ENCODE assay signal across 29 mouse cellular contexts in the genomic region with DNA sequence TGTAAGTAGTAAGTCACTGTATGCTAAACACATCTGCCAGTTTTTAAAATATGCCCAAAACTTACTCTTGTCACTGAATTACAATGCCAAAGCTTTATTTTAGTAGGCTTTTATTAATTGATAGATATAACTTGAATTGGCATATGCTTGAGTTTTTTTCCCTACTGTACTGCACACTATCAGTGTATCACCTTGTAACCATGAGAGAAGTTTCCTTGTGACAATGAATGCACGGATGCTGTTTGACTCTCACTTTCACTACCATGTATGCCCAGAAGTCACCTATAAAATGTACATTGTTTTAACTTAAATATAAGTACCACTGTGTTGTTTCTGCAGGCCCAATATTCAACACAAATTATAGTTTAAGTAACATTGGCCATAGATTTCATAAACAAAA.
"Had no signal": no experiment of that assay in that cellular context is flagged by ENCODE, and none has a peak within 500 bp of the region (broad histone marks: within the 10 kb centered on the region; RNA-seq: fewer than 3 reads in every experiment).

No protein-coding gene starts in this region.

- H3K4me3 ChIP-seq: left cerebral cortex, adult 2 months; limb, embryonic 10.5 days; limb, embryonic 12.5 days; limb, embryonic 13.5 days; limb, embryonic 15.5 days; liver, embryonic 12.5 days; liver, embryonic 13.5 days; liver, embryonic 15.5 days; lung, embryonic 15.5 days; megakaryocyte, embryonic 14.5 days; midbrain, embryonic 10.5 days; midbrain, embryonic 12.5 days; midbrain, embryonic 13.5 days; myocyte; neural tube, embryonic 12.5 days had no signal

- H3K36me3 ChIP-seq: limb, embryonic 10.5 days; limb, embryonic 12.5 days; limb, embryonic 13.5 days; limb, embryonic 15.5 days; liver, embryonic 12.5 days; liver, embryonic 13.5 days; liver, embryonic 15.5 days; lung, embryonic 15.5 days; midbrain, embryonic 10.5 days; midbrain, embryonic 12.5 days; midbrain, embryonic 13.5 days; neural tube, embryonic 12.5 days had no signal

- ATAC-seq: liver, embryonic 12.5 days; liver, postnatal 0 days; lung, postnatal 0 days had no signal

- H3K27me3 ChIP-seq: limb, embryonic 12.5 days; limb, embryonic 13.5 days; limb, embryonic 15.5 days; liver, embryonic 12.5 days; liver, embryonic 13.5 days; liver, embryonic 15.5 days; lung, embryonic 15.5 days; megakaryocyte, embryonic 14.5 days; midbrain, embryonic 12.5 days; midbrain, embryonic 13.5 days; neural tube, embryonic 12.5 days had no signal

- DNase-seq: left cerebral cortex, postnatal 4 days; liver; liver, embryonic 13.5 days; liver, postnatal 0 days; lung, adult 18-20 months; lung, adult 2 months; lung, embryonic 14.5 days; lung, postnatal 10 days; lung, postnatal 14 days; lung, postnatal 36 days; lung, postnatal 4 days had no signal

- H3K9ac ChIP-seq: limb, embryonic 12.5 days; limb, embryonic 13.5 days; limb, embryonic 15.5 days; liver, embryonic 12.5 days; liver, embryonic 13.5 days; liver, embryonic 14.5 days; liver, embryonic 15.5 days; liver, postnatal 0 days; lung, embryonic 14.5 days; lung, embryonic 15.5 days; midbrain, embryonic 12.5 days; midbrain, embryonic 13.5 days; neural tube, embryonic 12.5 days had no signal

- H3K9me3 ChIP-seq: limb, embryonic 10.5 days; limb, embryonic 12.5 days; limb, embryonic 13.5 days; limb, embryonic 15.5 days; liver, embryonic 12.5 days; liver, embryonic 13.5 days; liver, embryonic 15.5 days; lung, embryonic 15.5 days; megakaryocyte, embryonic 14.5 days; midbrain, embryonic 10.5 days; midbrain, embryonic 12.5 days; midbrain, embryonic 13.5 days; neural tube, embryonic 12.5 days had no signal

- H3K4me1 ChIP-seq: limb, embryonic 10.5 days; limb, embryonic 12.5 days; limb, embryonic 13.5 days; limb, embryonic 15.5 days; liver, embryonic 12.5 days; liver, embryonic 13.5 days; liver, embryonic 15.5 days; lung, embryonic 15.5 days; megakaryocyte, embryonic 14.5 days; midbrain, embryonic 10.5 days; midbrain, embryonic 12.5 days; midbrain, embryonic 13.5 days; neural tube, embryonic 12.5 days had no signal

- H3K4me2 ChIP-seq: limb, embryonic 12.5 days; limb, embryonic 13.5 days; limb, embryonic 15.5 days; liver, embryonic 11.5 days; liver, embryonic 12.5 days; liver, embryonic 13.5 days; liver, embryonic 15.5 days; lung, embryonic 14.5 days; lung, embryonic 15.5 days; midbrain, embryonic 12.5 days; midbrain, embryonic 13.5 days; neural tube, embryonic 12.5 days had no signal

- H3K27ac ChIP-seq: left cerebral cortex, adult 2 months; limb, embryonic 10.5 days; limb, embryonic 12.5 days; limb, embryonic 13.5 days; limb, embryonic 15.5 days; liver, embryonic 12.5 days; liver, embryonic 13.5 days; liver, embryonic 14.5 days; liver, embryonic 15.5 days; lung, embryonic 15.5 days; macrophage; midbrain, embryonic 10.5 days; midbrain, embryonic 12.5 days; midbrain, embryonic 13.5 days; neural tube, embryonic 12.5 days had no signal
